Mouse (Mus musculus) lung, embryonic 14.5 days (tissue): ENCODE measurements around the gene Slc17a1. TPM values are rescaled to one million over a fixed set of nuclear protein-coding genes. Genes with fewer than 3 reads are reported as not detected.
A peak's percentile ranks its signal among the peaks of the same experiment; 100 is the strongest.

Experiments used
- ATAC-seq: fragments of 200-750 bp; cut with Nextera tagmentation; 2 replicates; pipeline ENCODE4 v1.8.0; 2017; ENCODE audit warnings: mild to moderate bottlenecking, moderate TSS enrichment, moderate library complexity; ENCODE audit not compliant: insufficient read depth
- DNase-seq: peaks from one replicate; pipeline ENCODE4 v3.0.0-alpha.2; 2015
- H3K27ac ChIP-seq: fragments of 300-500 bp; sonication (generic); 2 replicates; pipeline ENCODE4 v1.5.1; 2014; ENCODE audit warnings: low read depth, mild to moderate bottlenecking, moderate library complexity
- H3K27me3 ChIP-seq: fragments of 300-500 bp; sonication (generic); 2 replicates; pipeline ENCODE4 v1.6.1; 2014; ENCODE audit warnings: low read length, control low read depth; ENCODE audit not compliant: insufficient read depth
- H3K36me3 ChIP-seq: fragments of 300-500 bp; sonication (generic); 2 replicates; pipeline ENCODE4 v1.6.1; 2014; ENCODE audit warnings: control low read depth; ENCODE audit not compliant: insufficient read depth
- H3K4me1 ChIP-seq: fragments of 300-500 bp; sonication (generic); 2 replicates; pipeline ENCODE4 v1.6.1; 2014; ENCODE audit warnings: antibody characterized with exemption, control low read depth; ENCODE audit not compliant: insufficient read depth
- H3K4me2 ChIP-seq: fragments of 300-500 bp; sonication (generic); 2 replicates; pipeline ENCODE4 v1.6.1; 2014; ENCODE audit warnings: mild to moderate bottlenecking
- H3K4me3 ChIP-seq: fragments of 300-500 bp; sonication (generic); 2 replicates; pipeline ENCODE4 v1.5.1; 2014; ENCODE audit warnings: low read depth, low read length
- H3K9ac ChIP-seq: fragments of 300-500 bp; sonication (generic); 2 replicates; pipeline ENCODE4 v1.6.1; 2014
- H3K9me3 ChIP-seq: fragments of 300-500 bp; sonication (generic); 2 replicates; pipeline ENCODE4 v1.6.1; 2016; ENCODE audit warnings: low read depth, low read length, control low read depth
- CTCF ChIP-seq: IDR thresholded peaks from 2 replicates; pipeline ENCODE4 v1.5.1; 2016; ENCODE audit warnings: antibody characterized with exemption, low read depth
- WGBS: fragments of 180-500 bp; shearing (Covaris S2); extraction: QIAGEN DNeasy Blood & Tissue Kit; methylation state at CpG from one replicate; pipeline ENCODE4 v1.1.7; 2014; 5-methylcytosine and 5-hydroxymethylcytosine counted together
- polyA plus RNA-seq: library from polyadenylated mRNA; unstranded; fragments of >200 nt; fragmentation: Nextera tagmentation; extraction: Ambion mirVana; gene quantifications from 2 replicates; pipeline ENCODE4 v1.2.1, GENCODE M21; 2014

Slc17a1 gene
- polyA plus RNA-seq: not detected in 2 replicates

DNA sequence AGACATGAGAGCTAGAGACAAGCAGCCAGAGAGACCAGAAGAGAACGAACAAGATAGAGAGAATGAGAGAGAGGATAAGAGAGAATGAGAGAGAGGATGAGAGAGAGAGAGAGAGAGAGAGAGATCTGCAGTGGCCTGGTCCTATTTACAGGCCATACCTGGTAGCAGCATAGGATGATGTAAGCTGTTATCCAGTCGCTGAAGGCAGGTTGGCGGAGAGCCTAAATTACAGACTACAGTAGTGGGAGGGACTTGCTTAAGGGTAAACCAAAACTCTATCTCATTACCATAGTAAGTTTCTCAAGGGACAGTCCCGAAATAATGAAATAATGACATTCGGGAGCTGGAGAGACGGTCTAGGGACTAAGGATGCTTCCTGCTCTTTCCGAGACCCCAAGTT lies at the start of gene Slc17a1:
Slc17a1 (plus strand) TSS at position 346 of the 400 bp plus-strand sequence.
- Histone ChIP-seq H3K36me3 (no peaks in the 10 kb centered on the region), H3K9ac (no peak within 1 kb of the TSS), H3K4me2 (no peak within 1 kb of the TSS), H3K27me3 (no peaks in the 10 kb centered on the region), H3K4me1 (peaks cover 7% of the 10 kb centered on the region; the same call in 1 of the 2 replicates), H3K4me3 (no peak within 1 kb of the TSS), H3K9me3 (no peaks in the 10 kb centered on the region), H3K27ac (no peak within 1 kb of the TSS)
- TF ChIP-seq CTCF: no peak
- DNase-seq: peak; percentile 28
- ATAC-seq: no peak
- 84% methylated on average over 7 of the region's 7 CpGs for WGBS

DNA sequence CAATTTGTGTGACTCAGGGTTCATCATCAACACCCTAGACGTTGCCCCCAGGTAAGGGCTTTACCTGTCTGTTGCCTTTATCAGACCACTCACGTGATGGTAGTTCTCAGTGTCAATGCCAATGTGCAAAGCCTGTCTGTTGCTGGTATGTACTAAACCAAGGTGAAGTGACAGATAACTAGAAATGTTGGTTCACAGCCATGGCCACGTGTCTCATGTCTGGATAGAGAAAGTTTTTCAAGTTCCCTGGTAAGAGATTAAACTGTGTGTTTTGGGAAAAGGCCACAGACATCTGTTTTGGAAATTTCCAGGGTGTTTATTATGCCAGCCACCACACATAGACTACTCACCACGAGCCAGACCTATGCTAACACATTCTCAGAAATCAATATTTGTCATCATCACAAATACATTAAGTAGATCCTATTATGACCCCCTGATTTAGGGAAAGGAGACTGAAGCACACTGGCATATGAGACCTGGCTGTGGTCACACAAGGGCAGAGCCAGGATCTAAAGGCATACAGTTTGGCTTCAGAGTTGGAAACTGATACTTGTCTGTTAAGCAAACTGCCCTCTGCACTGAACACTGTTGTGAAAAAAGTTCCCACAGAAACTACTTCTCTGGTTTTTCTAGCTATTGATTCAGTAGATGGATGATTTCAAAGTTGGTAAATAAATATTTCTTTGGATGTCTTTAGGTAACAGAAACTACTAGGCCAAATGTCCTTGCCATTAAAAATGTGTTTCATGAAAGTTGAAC lies 47.2 kb upstream of the Slc17a1 start:
- DNase-seq: no peak
- 49% methylated on average over 4 of the region's 4 CpGs for WGBS

DNA sequence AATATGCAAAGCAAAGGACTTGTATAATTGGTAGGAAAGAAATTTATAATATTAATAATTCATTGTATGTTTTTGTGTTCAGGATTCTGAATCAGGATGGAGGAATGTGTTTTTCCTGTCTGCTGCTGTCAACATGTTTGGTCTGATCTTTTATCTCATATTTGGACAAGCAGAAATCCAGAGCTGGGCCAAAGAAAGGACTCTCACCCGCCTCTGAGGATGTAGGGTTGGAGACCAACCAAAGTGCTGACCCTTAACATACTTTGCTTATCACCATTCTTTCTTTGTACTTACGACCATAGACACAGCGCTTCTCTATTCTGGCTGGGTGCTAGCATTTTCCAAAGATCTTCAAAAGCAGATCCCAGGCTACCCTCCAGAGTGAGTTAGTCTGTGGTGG lies 45.3 kb upstream of the Slc17a1 start:
- no peak for TF ChIP-seq CTCF
- H3K9me3 ChIP-seq: no peaks in the 10 kb centered on the region
- H3K27ac ChIP-seq: no peak overlapping the region
- no peaks in the 10 kb centered on the region for H3K36me3 ChIP-seq
- WGBS: 56% methylated on average over 3 of the region's 3 CpGs
- no peak overlapping the region for H3K9ac ChIP-seq
- no peaks in the 10 kb centered on the region for H3K27me3 ChIP-seq
- H3K4me1 ChIP-seq: no peaks in the 10 kb centered on the region
- no peak overlapping the region for H3K4me2 ChIP-seq
- ATAC-seq (no peak), DNase-seq (no peak)
- no peak overlapping the region for H3K4me3 ChIP-seq

More for the DNA sequence above, 47.2 kb upstream of the Slc17a1 start:
- Histone ChIP-seq H3K4me3 (no peak overlapping the region), H3K27ac (no peak overlapping the region), H3K27me3 (no peaks in the 10 kb centered on the region), H3K4me1 (no peaks in the 10 kb centered on the region), H3K9ac (no peak overlapping the region), H3K9me3 (no peaks in the 10 kb centered on the region), H3K4me2 (no peak overlapping the region), H3K36me3 (no peaks in the 10 kb centered on the region)
- no peak for ATAC-seq
- TF ChIP-seq CTCF: no peak

DNA sequence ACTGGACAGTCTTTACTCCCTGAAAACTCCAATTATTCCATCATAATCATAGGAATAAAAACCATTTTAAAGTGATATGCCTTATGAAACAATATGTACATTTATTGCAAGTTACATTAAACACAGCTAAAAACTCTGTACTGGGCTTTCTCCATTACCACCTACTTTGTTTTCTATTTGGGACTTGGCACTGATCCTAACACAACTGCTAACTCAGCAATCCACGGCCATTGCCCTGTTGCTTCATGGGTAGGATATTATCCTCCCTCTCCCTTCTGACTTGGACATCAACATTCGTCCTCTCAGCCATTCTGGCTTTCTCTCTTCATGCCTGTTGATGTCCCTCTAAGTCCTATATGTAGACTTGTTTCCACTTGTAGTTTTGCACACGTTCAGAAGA lies 40.9 kb upstream of the Slc17a1 start:
- H3K27ac ChIP-seq: no peak overlapping the region
- no peaks in the 10 kb centered on the region for H3K4me1 ChIP-seq
- no peak for TF ChIP-seq CTCF
- no peaks in the 10 kb centered on the region for H3K27me3 ChIP-seq
- no peaks in the 10 kb centered on the region for H3K36me3 ChIP-seq
- no peaks in the 10 kb centered on the region for H3K9me3 ChIP-seq
- H3K4me2 ChIP-seq: no peak overlapping the region
- H3K9ac ChIP-seq: no peak overlapping the region
- H3K4me3 ChIP-seq: no peak overlapping the region
- ATAC-seq (no peak), DNase-seq (peak; percentile 51)
- 54% methylated on average over 3 of the region's 3 CpGs for WGBS

DNA sequence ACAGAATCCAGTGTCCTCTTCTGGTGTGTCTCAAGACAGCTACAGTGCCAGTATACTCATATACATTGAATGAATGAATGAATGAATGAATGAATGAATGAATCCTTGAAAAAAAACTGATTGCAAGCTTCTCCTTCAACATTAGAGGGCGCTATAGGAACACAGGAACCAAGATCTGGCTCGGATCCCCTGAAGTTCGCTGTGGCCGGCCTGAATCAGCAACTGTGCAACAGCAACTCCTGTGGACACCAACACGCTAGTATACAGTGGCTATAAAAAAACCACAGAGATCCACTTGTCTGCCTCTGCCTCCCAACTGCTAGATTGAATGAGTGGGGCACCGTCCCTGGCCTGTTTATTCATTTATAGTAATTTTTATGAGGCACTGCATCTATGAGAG lies 34.5 kb upstream of the Slc17a1 start:
- ATAC-seq (no peak), DNase-seq (peak; percentile 82)
- 12% methylated on average over 6 of the region's 6 CpGs for WGBS
- no peaks in the 10 kb centered on the region for H3K36me3 ChIP-seq
- no peak overlapping the region for H3K4me2 ChIP-seq
- peak; percentile 75 for TF ChIP-seq CTCF
- H3K4me1 ChIP-seq: no peaks in the 10 kb centered on the region
- no peaks in the 10 kb centered on the region for H3K9me3 ChIP-seq
- no peak overlapping the region for H3K9ac ChIP-seq
- no peak overlapping the region for H3K27ac ChIP-seq
- no peak overlapping the region for H3K4me3 ChIP-seq
- no peaks in the 10 kb centered on the region for H3K27me3 ChIP-seq

DNA sequence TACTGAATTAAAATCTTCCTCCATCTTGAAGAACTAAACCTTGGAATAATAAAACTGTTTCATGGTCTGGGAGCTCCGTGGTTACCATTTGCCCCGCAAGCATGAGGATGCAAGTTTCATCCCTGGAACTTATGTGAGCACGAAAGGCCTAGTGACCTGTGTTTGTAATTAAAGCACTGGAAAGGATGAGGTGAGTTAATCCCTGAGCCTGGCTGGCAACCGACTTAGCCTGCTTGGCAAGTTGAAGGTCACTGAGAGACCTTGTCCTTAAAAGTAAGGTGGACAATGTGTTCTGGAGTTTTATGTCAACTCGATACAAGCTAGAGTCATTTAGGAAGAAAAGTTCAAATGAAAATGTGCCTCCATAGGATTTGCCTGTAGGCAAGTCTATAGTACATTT lies 32.7 kb upstream of the Slc17a1 start:
- 85% methylated on average over 5 of the region's 5 CpGs for WGBS

DNA sequence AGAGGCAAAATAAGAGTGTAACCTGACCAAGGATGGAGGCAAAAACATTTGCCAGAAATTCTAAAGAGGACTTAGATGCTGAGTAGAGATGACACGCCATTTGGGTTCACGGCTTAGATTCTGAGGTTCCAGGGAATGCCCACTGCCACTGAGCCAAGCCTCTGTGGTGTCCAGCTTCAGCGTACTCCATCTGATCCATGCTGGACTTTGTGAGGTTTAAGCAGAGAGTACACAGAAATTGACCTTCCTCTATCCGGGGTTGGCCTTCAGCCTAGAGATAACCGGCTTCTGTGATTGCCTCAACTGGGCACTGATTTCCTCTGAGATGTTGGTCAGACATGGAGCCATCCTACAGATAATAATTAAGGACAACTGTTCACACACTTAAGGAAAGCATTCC lies 30.9 kb upstream of the Slc17a1 start:
- Histone ChIP-seq H3K36me3 (no peaks in the 10 kb centered on the region), H3K4me1 (no peaks in the 10 kb centered on the region), H3K9ac (no peak overlapping the region), H3K27ac (no peak overlapping the region), H3K9me3 (no peaks in the 10 kb centered on the region), H3K27me3 (no peaks in the 10 kb centered on the region), H3K4me3 (no peak overlapping the region), H3K4me2 (no peak overlapping the region)
- no peak for TF ChIP-seq CTCF
- no peak for ATAC-seq
- DNase-seq: no peak
- WGBS: 87% methylated on average over 5 of the region's 5 CpGs

More for the DNA sequence above, 32.7 kb upstream of the Slc17a1 start:
- no peak for TF ChIP-seq CTCF
- Histone ChIP-seq H3K4me1 (no peaks in the 10 kb centered on the region), H3K9ac (no peak overlapping the region), H3K9me3 (no peaks in the 10 kb centered on the region), H3K36me3 (no peaks in the 10 kb centered on the region), H3K27me3 (no peaks in the 10 kb centered on the region), H3K4me2 (no peak overlapping the region), H3K4me3 (no peak overlapping the region), H3K27ac (no peak overlapping the region)
- no peak for DNase-seq
- ATAC-seq: no peak
